Mouse (Mus musculus) Patski (cell line): ENCODE results near the gene Nisch. TPM values are rescaled to one million over a fixed set of nuclear protein-coding genes. Genes with fewer than 3 reads are reported as not detected.
A peak's percentile ranks its signal among the peaks of the same experiment; 100 is the strongest.

Source experiments
- ATAC-seq: fragments of 100-300 bp; one replicate; pipeline ENCODE4 v1.8.0; 2021
- CTCF ChIA-PET: fragments of 350-600 bp; sonication (Branson Sonifier 250); formaldehyde crosslinking; loops from one replicate; lab custom pipeline; 2022; ENCODE audit warnings: inconsistent platforms; lab: Charles Lee
- POLR2A ChIA-PET: fragments of 350-600 bp; sonication (Branson Sonifier 250); formaldehyde crosslinking; loops from one replicate; lab custom pipeline; 2022; ENCODE audit warnings: antibody characterized with exemption, inconsistent platforms; lab: Charles Lee
- DNase-seq: peaks from one replicate; pipeline ENCODE4 v3.0.0-alpha.2; 2011; ENCODE audit warnings: low read depth, low spot score
- H3K27me3 ChIP-seq: fragments of 371-371 bp; one replicate; pipeline ENCODE4 v1.5.1; 2021
- CTCF ChIP-seq: fragments of 100-300 bp; IDR thresholded peaks from one replicate; pipeline ENCODE4 v1.5.1; 2021
- in situ Hi-C: fragments of 300-500 bp; cut with MboI; formaldehyde crosslinking; loops from 3 replicates; pipeline ENCODE4 v1.11.1; 2018; ENCODE audit warnings: low pct_unique_long_range_greater_than_20kb, mixed read lengths
- polyA plus RNA-seq: library from polyadenylated mRNA; unstranded; gene quantifications from one replicate; pipeline ENCODE4 v1.2.3, GENCODE M21; 2021

The Nisch gene
- polyA plus RNA-seq, 1 experiment from 2014 or later = 564 TPM

DNA sequence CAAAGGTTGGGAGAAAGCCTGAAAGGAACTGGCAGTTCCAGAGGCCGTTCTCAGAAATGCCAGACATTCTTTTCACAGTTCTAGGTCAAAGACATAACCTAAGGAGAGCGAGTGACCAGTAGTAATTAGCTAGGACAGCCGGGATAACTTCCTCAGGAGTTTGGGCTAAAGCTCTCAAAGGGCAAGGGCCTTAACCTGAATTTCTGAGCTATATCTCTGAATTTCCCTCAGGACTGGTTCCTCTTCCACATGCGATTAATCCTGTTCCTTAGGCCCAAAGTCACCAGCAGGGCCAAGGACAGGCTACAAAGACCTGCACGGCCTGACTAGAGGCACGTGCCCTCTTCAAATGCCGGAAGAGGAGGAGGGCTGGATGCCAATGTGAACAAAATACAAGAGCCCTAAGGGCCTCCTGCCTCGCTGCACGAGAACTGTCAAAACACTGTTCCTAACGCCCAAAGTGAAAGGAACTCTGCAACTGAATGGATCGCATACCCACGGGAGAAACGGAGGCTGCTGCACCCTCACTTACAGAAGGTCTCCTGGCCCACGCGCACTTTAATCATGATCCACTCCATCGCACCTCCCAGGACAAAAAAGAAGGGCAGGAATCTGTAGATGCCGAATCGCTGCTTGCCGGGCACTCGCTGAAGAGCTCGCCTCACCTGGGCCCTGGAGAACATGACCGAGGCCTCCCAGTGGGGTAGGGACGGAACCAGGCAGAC, 88.5 kb downstream of the Nisch start:
- TF ChIP-seq CTCF = no peak
- no peak for ATAC-seq
- ChIA-PET CTCF (interaction anchor here (0.9 to 2.2 kb wide), 6 partner anchors 16 to 125 kb away, joined by 3 to 7 read pairs (median 3); no protein-coding TSS in a partner anchor), POLR2A (interaction anchor here (0.9 to 1.3 kb wide), 6 partner anchors 8 to 126 kb away, joined by 3 to 5 read pairs (median 4); no protein-coding TSS in a partner anchor)
- in situ Hi-C loops = no loop called here
- no peak for DNase-seq
- no peaks in the 10 kb centered on the region for H3K27me3 ChIP-seq

GRCm38 (mm10) chr14:31126826-31127225, 89.9 kb downstream of the Nisch start:
- H3K27me3 ChIP-seq = no peaks in the 10 kb centered on the region
- CTCF ChIA-PET = interaction anchor here (1.1 kb wide), 1 partner anchor 36 kb away, joined by 3 read pairs; no protein-coding TSS in a partner anchor
- in situ Hi-C loops = no loop called here
- POLR2A ChIA-PET = interaction anchor here (0.6 to 1.3 kb wide), 3 partner anchors 37 to 88 kb away, joined by 3 to 5 read pairs (median 3); no protein-coding TSS in a partner anchor
- ATAC-seq (no peak), DNase-seq (no peak)
- TF ChIP-seq CTCF = no peak

GRCm38 (mm10) chr14:31125106-31126075, 91.4 kb downstream of the Nisch start:
- ChIA-PET POLR2A (no interaction called here), CTCF (interaction anchor here (1.3 kb wide), 1 partner anchor 13 kb away, joined by 3 read pairs; no protein-coding TSS in a partner anchor)
- ATAC-seq = peak; percentile 10
- DNase-seq = no peak
- in situ Hi-C loops = no loop called here
- H3K27me3 ChIP-seq = no peaks in the 10 kb centered on the region
- no peak for TF ChIP-seq CTCF

Other genes starting within 250 kb of the Nisch start
- gene Glt8d1, start 215.5 kb downstream of the Nisch start, polyA plus RNA-seq = 75.6 TPM
- 281 TPM for gene Spcs1, start 215.3 kb downstream of the Nisch start, polyA plus RNA-seq
- 46.9 TPM for gene Pbrm1, start 197.8 kb downstream of the Nisch start, polyA plus RNA-seq
- gene Gnl3, start 197.8 kb downstream of the Nisch start, polyA plus RNA-seq = 96.2 TPM
- 75.7 TPM for gene Smim4, start 88.0 kb downstream of the Nisch start, polyA plus RNA-seq
- gene Nt5dc2, start 85.9 kb downstream of the Nisch start, polyA plus RNA-seq = 268 TPM
- 0.74 TPM for gene Stab1, start 48.3 kb downstream of the Nisch start, polyA plus RNA-seq
- 8.1 TPM for gene Tnnc1, start 8.6 kb downstream of the Nisch start, polyA plus RNA-seq
- gene Sema3g, start 914 bp upstream of the Nisch start, polyA plus RNA-seq = 3.0 TPM
- gene Phf7, start 34.4 kb upstream of the Nisch start, polyA plus RNA-seq = 10.7 TPM
- 66.1 TPM for gene Bap1, start 34.5 kb upstream of the Nisch start, polyA plus RNA-seq
- gene Dnah1, start 107.0 kb upstream of the Nisch start, polyA plus RNA-seq = 0.10 TPM
- gene Capn7, start 119.7 kb upstream of the Nisch start, polyA plus RNA-seq = 50.4 TPM
- 11.3 TPM for gene Sh3bp5, start 219.1 kb upstream of the Nisch start, polyA plus RNA-seq